Mouse (Mus musculus): ENCODE results near the gene Utrn. TPM values are rescaled to one million over a fixed set of nuclear protein-coding genes. Genes with fewer than 3 reads are reported as not detected.

The Utrn gene
- polyA plus RNA-seq, 1 experiment from 2014 or later: 90.3 TPM

DNA sequence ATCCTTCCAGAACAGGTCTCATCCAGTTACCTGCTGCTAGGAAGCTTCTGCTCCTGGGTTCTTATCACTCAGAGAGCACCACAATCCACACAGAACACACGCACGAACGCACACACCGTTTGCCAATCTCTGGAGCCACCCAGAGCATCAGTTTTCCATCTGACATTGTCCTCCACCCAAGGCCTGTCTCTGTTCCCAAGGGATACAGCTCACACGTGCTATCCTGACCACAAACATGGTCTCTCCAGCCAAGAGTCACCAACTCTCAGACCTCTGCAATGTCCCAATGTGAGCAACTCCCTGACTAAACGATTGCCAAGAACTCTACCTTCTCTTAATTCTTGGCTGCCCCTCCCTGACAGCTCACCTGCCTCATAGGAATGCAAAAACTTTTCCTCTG lies 172.5 kb downstream of the Utrn start:
- Histone ChIP-seq H3K36me3 (ENCODE audit: control insufficient read depth, insufficient read depth, low read length) (peaks cover 3% of the 10 kb centered on the region; the same call in 1 of the 2 replicates), H3K4me1 (ENCODE audit: control insufficient read depth, insufficient read depth, low read length) (no peaks in the 10 kb centered on the region), H3K4me2 (replicated peaks; ENCODE audit: low read depth, low read length) (no peak overlapping the region), H3K27ac (ENCODE audit: low read length) (no peak overlapping the region), H3K4me3 (ENCODE audit: low read depth, low read length) (no peak overlapping the region), H3K27me3 (ENCODE audit: control insufficient read depth, insufficient read depth, low read length) (no peaks in the 10 kb centered on the region), H3K9ac (replicated peaks; ENCODE audit: low read depth, low read length) (no peak overlapping the region), H3K9me3 (ENCODE audit: control insufficient read depth, low read depth, low read length) (no peaks in the 10 kb centered on the region)
- ATAC-seq (ENCODE audit: insufficient number of reproducible peaks, insufficient read depth, low FRiP score, low read depth): no peak
- WGBS: 91% methylated on average over 6 of the region's 6 CpGs

DNA sequence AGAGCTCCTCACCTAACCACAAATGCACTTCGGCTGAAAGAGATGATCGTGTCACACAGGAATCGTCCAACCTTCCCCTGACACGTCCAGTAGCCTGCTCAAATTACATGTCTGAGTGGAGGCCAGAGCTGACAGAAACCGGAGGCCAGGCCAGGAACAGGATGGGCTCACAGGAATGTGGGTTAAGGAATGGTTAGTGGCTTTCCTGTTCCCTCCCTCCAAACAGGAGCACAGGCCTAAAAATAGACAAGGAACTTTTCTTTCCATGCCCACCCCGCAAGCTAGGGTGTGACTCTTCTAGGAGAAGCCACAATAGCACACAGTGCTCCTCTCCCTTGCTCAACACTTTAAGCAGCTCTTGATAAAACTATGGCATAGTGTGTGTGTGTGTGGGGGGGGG lies 174.4 kb downstream of the Utrn start:
- no peaks in the 10 kb centered on the region for H3K27me3 ChIP-seq (ENCODE audit: control insufficient read depth, insufficient read depth, low read length)
- ATAC-seq (ENCODE audit: insufficient number of reproducible peaks, insufficient read depth, low FRiP score, low read depth): no peak
- H3K36me3 ChIP-seq (ENCODE audit: control insufficient read depth, insufficient read depth, low read length): peaks cover 3% of the 10 kb centered on the region; the same call in 1 of the 2 replicates
- H3K9ac ChIP-seq (replicated peaks; ENCODE audit: low read depth, low read length): no peak overlapping the region
- H3K9me3 ChIP-seq (ENCODE audit: control insufficient read depth, low read depth, low read length): no peaks in the 10 kb centered on the region
- WGBS: 25% methylated on average over 6 of the region's 6 CpGs
- H3K4me3 ChIP-seq (ENCODE audit: low read depth, low read length): no peak overlapping the region
- H3K4me1 ChIP-seq (ENCODE audit: control insufficient read depth, insufficient read depth, low read length): no peaks in the 10 kb centered on the region
- H3K27ac ChIP-seq (ENCODE audit: low read length): no peak overlapping the region
- H3K4me2 ChIP-seq (replicated peaks; ENCODE audit: low read depth, low read length): no peak overlapping the region

DNA sequence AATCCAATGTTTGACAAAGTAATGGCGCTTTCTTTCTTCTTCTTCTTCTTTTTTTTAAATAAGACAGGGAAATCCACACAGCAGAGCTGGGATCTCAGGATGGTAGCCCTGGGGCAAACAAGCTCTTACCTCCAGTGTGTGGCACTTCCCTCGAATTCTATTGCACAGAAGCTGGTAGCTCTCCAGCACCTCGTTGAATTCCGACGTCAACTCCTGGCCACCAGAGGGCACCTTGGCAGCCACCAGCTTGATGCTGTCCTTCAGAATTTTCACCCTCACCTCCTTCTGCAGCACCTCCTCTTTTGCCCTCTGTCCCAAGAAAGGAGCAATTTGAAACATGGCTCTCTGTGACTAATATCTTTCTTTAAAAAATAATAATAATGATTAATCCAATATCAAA lies 178.6 kb downstream of the Utrn start:
- no peak; the same call in 1 of the 2 replicates for ATAC-seq (ENCODE audit: insufficient number of reproducible peaks, insufficient read depth, low FRiP score, low read depth)
- Histone ChIP-seq H3K9ac (replicated peaks; ENCODE audit: low read depth, low read length) (no peak overlapping the region), H3K36me3 (ENCODE audit: control insufficient read depth, insufficient read depth, low read length) (peaks cover 15% of the 10 kb centered on the region; the same call in 1 of the 2 replicates), H3K4me1 (ENCODE audit: control insufficient read depth, insufficient read depth, low read length) (no peaks in the 10 kb centered on the region), H3K27ac (ENCODE audit: low read length) (no peak overlapping the region), H3K27me3 (ENCODE audit: control insufficient read depth, insufficient read depth, low read length) (no peaks in the 10 kb centered on the region), H3K4me3 (ENCODE audit: low read depth, low read length) (no peak overlapping the region), H3K4me2 (replicated peaks; ENCODE audit: low read depth, low read length) (no peak overlapping the region), H3K9me3 (ENCODE audit: control insufficient read depth, low read depth, low read length) (no peaks in the 10 kb centered on the region)
- WGBS: 22% methylated on average over 5 of the region's 5 CpGs

DNA sequence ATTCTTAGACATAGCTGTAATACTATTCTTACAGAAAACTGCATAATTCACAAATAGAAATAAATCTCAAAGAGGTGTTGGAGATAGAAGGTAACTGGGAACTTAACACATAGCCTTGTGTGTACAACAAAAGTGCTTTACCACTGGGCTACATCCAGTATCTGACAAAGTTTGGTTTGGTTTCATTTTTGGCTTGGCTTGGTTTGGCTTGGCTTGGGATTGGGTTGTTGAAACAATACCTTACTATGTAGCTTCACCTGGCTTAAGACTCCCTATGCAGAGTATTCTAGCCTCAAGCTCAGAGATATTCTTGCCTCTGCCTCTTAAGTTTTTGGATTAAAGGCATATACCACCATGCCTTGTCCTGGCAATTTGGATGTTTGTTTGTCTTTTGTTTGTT lies 183.5 kb downstream of the Utrn start:
- H3K36me3 ChIP-seq (ENCODE audit: control insufficient read depth, insufficient read depth, low read length): peaks cover 37% of the 10 kb centered on the region
- H3K27me3 ChIP-seq (ENCODE audit: control insufficient read depth, insufficient read depth, low read length): no peaks in the 10 kb centered on the region

DNA sequence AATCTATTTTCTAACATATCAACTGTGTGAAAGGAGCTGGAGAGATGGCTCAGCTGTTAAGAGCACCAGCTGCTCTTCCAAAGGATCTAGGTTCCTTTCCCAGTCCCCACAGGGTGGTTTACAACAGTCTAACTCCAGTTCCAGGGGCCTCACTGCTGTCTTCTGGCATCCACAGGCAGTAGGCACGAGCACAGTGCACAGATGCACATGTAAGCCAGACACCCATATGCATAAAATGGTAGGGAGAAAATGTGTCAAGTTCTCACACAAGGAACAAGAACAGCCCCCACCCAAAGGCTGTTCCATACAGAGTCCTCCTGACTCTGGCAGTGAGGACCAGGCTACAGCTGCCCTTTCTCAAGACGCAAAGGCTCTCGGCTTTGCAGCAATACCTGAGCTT lies 185.1 kb downstream of the Utrn start:
- Histone ChIP-seq H3K27ac (ENCODE audit: low read length) (no peak overlapping the region), H3K9me3 (ENCODE audit: control insufficient read depth, low read depth, low read length) (no peaks in the 10 kb centered on the region), H3K9ac (replicated peaks; ENCODE audit: low read depth, low read length) (no peak overlapping the region), H3K36me3 (ENCODE audit: control insufficient read depth, insufficient read depth, low read length) (peaks cover 43% of the 10 kb centered on the region), H3K4me1 (ENCODE audit: control insufficient read depth, insufficient read depth, low read length) (no peaks in the 10 kb centered on the region), H3K4me3 (ENCODE audit: low read depth, low read length) (no peak overlapping the region), H3K4me2 (replicated peaks; ENCODE audit: low read depth, low read length) (no peak overlapping the region), H3K27me3 (ENCODE audit: control insufficient read depth, insufficient read depth, low read length) (no peaks in the 10 kb centered on the region)
- WGBS: 73% methylated on average over 3 of the region's 3 CpGs
- ATAC-seq (ENCODE audit: insufficient number of reproducible peaks, insufficient read depth, low FRiP score, low read depth): no peak

More for the DNA sequence above, 183.5 kb downstream of the Utrn start:
- no peak overlapping the region for H3K9ac ChIP-seq (replicated peaks; ENCODE audit: low read depth, low read length)
- no peak overlapping the region for H3K27ac ChIP-seq (ENCODE audit: low read length)
- no peak overlapping the region for H3K4me3 ChIP-seq (ENCODE audit: low read depth, low read length)
- no peak overlapping the region for H3K4me2 ChIP-seq (replicated peaks; ENCODE audit: low read depth, low read length)
- no peaks in the 10 kb centered on the region for H3K4me1 ChIP-seq (ENCODE audit: control insufficient read depth, insufficient read depth, low read length)
- H3K9me3 ChIP-seq (ENCODE audit: control insufficient read depth, low read depth, low read length): no peaks in the 10 kb centered on the region
- ATAC-seq (ENCODE audit: insufficient number of reproducible peaks, insufficient read depth, low FRiP score, low read depth): no peak

DNA sequence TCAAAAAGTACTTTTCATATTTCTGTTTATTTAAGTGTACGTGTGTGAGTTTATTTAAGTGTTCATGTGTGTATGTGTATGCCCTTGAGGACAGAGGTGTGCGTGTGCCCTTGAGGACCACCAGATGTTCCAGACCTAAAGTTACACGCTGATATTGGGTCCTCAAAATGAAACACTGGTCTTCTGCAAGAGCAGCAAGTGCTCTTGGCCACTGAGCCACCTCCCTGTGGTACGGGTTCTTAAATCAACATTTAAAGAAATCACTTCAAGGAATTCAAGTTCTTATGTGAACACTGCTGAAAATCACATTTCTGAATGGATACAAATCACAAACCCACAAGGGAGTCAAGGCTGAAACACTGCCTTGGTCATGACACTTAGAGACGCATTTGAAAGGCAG lies 195.9 kb downstream of the Utrn start:
- 71% methylated on average over 5 of the region's 5 CpGs for WGBS
- H3K27me3 ChIP-seq (ENCODE audit: control insufficient read depth, insufficient read depth, low read length): no peaks in the 10 kb centered on the region
- H3K9me3 ChIP-seq (ENCODE audit: control insufficient read depth, low read depth, low read length): no peaks in the 10 kb centered on the region
- no peak overlapping the region for H3K27ac ChIP-seq (ENCODE audit: low read length)
- no peak overlapping the region for H3K4me3 ChIP-seq (ENCODE audit: low read depth, low read length)
- peaks cover 16% of the 10 kb centered on the region for H3K36me3 ChIP-seq (ENCODE audit: control insufficient read depth, insufficient read depth, low read length)
- no peak overlapping the region for H3K9ac ChIP-seq (replicated peaks; ENCODE audit: low read depth, low read length)
- no peak overlapping the region for H3K4me2 ChIP-seq (replicated peaks; ENCODE audit: low read depth, low read length)
- ATAC-seq (ENCODE audit: insufficient number of reproducible peaks, insufficient read depth, low FRiP score, low read depth): no peak
- no peaks in the 10 kb centered on the region for H3K4me1 ChIP-seq (ENCODE audit: control insufficient read depth, insufficient read depth, low read length)

DNA sequence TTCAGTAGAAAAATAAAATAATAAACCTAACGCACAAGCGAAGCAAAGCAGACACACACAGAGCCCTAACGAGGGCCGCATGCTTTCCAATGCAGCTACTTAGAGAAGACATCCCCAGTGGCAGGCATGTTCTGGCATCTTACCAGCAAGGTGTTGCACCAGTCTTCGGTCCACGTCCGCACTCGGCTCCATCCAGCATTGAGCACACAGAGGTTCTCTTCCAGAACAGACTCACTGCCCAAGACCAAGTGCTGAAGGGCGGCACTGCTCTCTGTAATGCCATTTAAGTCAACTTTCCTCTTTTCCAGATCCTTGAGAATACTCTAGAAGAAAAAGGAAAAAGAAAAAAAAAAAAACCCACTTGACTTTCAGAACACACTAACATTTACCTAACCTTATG lies 197.6 kb downstream of the Utrn start:
- H3K36me3 ChIP-seq (ENCODE audit: control insufficient read depth, insufficient read depth, low read length): peaks cover 21% of the 10 kb centered on the region

DNA sequence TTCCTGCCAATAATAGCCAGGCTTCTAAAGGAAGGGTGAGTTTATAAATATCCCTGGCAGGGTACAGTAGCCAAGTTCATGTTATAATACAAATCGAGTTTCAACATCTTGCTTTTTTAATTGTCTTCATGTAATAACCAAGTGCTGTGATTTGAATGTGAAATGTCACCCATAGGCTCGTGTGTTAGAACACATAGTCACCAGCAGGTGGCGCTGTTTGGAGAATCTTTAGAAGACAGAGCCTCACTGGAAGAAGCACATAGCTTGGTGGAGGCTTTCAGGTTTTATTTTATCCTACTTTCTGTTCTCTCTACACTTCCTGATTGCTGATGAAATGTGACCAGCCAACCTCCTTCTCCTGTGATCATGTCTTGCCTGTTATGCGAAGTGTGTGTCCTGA lies 207.1 kb downstream of the Utrn start:
- ATAC-seq (ENCODE audit: insufficient number of reproducible peaks, insufficient read depth, low FRiP score, low read depth): no peak

More for the DNA sequence above, 197.6 kb downstream of the Utrn start:
- WGBS: 97% methylated on average over 9 of the region's 9 CpGs
- H3K4me3 ChIP-seq (ENCODE audit: low read depth, low read length): no peak overlapping the region
- H3K9me3 ChIP-seq (ENCODE audit: control insufficient read depth, low read depth, low read length): no peaks in the 10 kb centered on the region
- H3K9ac ChIP-seq (replicated peaks; ENCODE audit: low read depth, low read length): no peak overlapping the region
- no peak overlapping the region for H3K27ac ChIP-seq (ENCODE audit: low read length)
- ATAC-seq (ENCODE audit: insufficient number of reproducible peaks, insufficient read depth, low FRiP score, low read depth): no peak
- no peaks in the 10 kb centered on the region for H3K4me1 ChIP-seq (ENCODE audit: control insufficient read depth, insufficient read depth, low read length)
- H3K27me3 ChIP-seq (ENCODE audit: control insufficient read depth, insufficient read depth, low read length): no peaks in the 10 kb centered on the region
- no peak overlapping the region for H3K4me2 ChIP-seq (replicated peaks; ENCODE audit: low read depth, low read length)

DNA sequence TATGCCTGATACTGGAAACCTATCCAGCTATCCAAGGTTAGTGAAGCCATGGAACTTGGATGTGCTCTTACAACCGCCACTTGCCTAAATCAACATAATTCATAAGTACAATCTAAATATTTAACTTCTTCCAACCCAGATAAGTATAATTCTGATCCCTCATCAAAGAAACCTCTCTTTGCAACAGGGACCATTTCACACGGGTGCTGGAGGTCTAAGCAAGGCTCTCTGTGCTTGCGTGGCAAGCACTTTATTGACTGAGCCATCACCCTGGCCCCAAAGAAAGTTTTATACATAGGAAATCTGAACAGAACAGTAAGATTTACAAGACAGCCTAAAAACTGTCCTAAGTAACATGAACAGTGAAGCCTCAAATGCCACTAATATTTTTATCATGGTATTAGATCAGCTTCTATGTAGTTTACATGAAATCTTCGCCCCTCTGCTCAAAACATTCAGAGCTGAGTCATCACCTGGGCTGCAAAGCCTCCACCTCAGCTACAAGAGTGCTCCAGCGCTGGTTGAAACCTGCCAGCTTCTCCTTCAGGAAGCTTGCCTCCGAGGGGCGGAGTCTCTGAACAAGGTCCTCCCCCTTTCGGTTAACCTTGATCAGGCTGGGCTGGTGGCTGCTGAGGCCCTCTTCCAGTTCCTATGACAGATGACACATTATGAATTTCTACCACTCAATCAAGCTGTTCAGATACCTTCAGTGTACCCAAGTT lies 211.0 kb downstream of the Utrn start:
- H3K36me3 ChIP-seq (ENCODE audit: control insufficient read depth, insufficient read depth, low read length): peaks cover 7% of the 10 kb centered on the region; the same call in 1 of the 2 replicates
- ATAC-seq (ENCODE audit: insufficient number of reproducible peaks, insufficient read depth, low FRiP score, low read depth): peak; percentile 69; the same call in 1 of the 2 replicates
- no peak overlapping the region for H3K4me2 ChIP-seq (replicated peaks; ENCODE audit: low read depth, low read length)
- no peak overlapping the region for H3K4me3 ChIP-seq (ENCODE audit: low read depth, low read length)
- H3K27me3 ChIP-seq (ENCODE audit: control insufficient read depth, insufficient read depth, low read length): no peaks in the 10 kb centered on the region
- WGBS: 63% methylated on average over 8 of the region's 8 CpGs
- H3K9ac ChIP-seq (replicated peaks; ENCODE audit: low read depth, low read length): no peak overlapping the region
- H3K27ac ChIP-seq (ENCODE audit: low read length): no peak overlapping the region
- H3K9me3 ChIP-seq (ENCODE audit: control insufficient read depth, low read depth, low read length): peaks cover 4% of the 10 kb centered on the region; the same call in 1 of the 2 replicates
- no peaks in the 10 kb centered on the region for H3K4me1 ChIP-seq (ENCODE audit: control insufficient read depth, insufficient read depth, low read length)

More for the DNA sequence above, 207.1 kb downstream of the Utrn start:
- H3K36me3 ChIP-seq (ENCODE audit: control insufficient read depth, insufficient read depth, low read length): peaks cover 20% of the 10 kb centered on the region
- H3K4me3 ChIP-seq (ENCODE audit: low read depth, low read length): no peak overlapping the region
- no peak overlapping the region for H3K9ac ChIP-seq (replicated peaks; ENCODE audit: low read depth, low read length)
- WGBS: 88% methylated on average over 4 of the region's 4 CpGs
- H3K27me3 ChIP-seq (ENCODE audit: control insufficient read depth, insufficient read depth, low read length): no peaks in the 10 kb centered on the region
- peaks cover 4% of the 10 kb centered on the region; the same call in 1 of the 2 replicates for H3K9me3 ChIP-seq (ENCODE audit: control insufficient read depth, low read depth, low read length)
- H3K4me1 ChIP-seq (ENCODE audit: control insufficient read depth, insufficient read depth, low read length): no peaks in the 10 kb centered on the region
- H3K27ac ChIP-seq (ENCODE audit: low read length): no peak overlapping the region
- no peak overlapping the region for H3K4me2 ChIP-seq (replicated peaks; ENCODE audit: low read depth, low read length)

Measured in stomach, embryonic 14.5 days (tissue).